Mouse (Mus musculus) MEL (cell line): Measurements from ENCODE around the gene Thap11. TPM values are rescaled to one million over a fixed set of nuclear protein-coding genes. Genes with fewer than 3 reads are reported as not detected.
A peak's percentile ranks its signal among the peaks of the same experiment; 100 is the strongest.

Experiments
- DNase-seq: peaks from one replicate; pipeline ENCODE4 v3.0.0; 2011; ENCODE audit warnings: low read depth, low spot score
- H3K27ac ChIP-seq: 2 replicates; pipeline ENCODE4 v1.5.1; 2012; ENCODE audit warnings: low read depth, mild to moderate bottlenecking, control low read depth, low read length, moderate library complexity; ENCODE audit not compliant: control insufficient read depth
- H3K27me3 ChIP-seq, 2 experiments: fragments of 150-350 bp in 1 of 2; sonication (generic) in 1 of 2; 2 replicates each; pipeline ENCODE4 v1.6.1; 2012; ENCODE audit warnings: low read length in 2 of 2, mild to moderate bottlenecking in 2 of 2, improper control_type of control experiment in 1 of 2, moderate library complexity in 1 of 2; ENCODE audit not compliant: insufficient read depth in 2 of 2, control insufficient read depth in 1 of 2
- H3K36me3 ChIP-seq, 2 experiments: 2 replicates each; pipeline ENCODE4 v1.6.1; 2012 to 2014; ENCODE audit warnings: low read length in 2 of 2, improper control_type of control experiment in 1 of 2, inconsistent platforms in 1 of 2, mild to moderate bottlenecking in 1 of 2; ENCODE audit not compliant: insufficient read depth in 2 of 2, control insufficient read depth in 1 of 2
- H3K4me1 ChIP-seq, 2 experiments: fragments of 150-350 bp in 1 of 2; sonication (generic) in 1 of 2; 2 replicates each; pipeline ENCODE4 v1.6.1; 2012; ENCODE audit warnings: low read length in 2 of 2, improper control_type of control experiment in 1 of 2, mild to moderate bottlenecking in 1 of 2; ENCODE audit not compliant: insufficient read depth in 2 of 2, control insufficient read depth in 1 of 2
- H3K4me3 ChIP-seq, 2 experiments: fragments of 150-350 bp in 1 of 2; sonication (generic) in 1 of 2; 2 replicates each; pipeline ENCODE4 v1.5.1; 2012; ENCODE audit warnings: low read depth in 2 of 2, low read length in 2 of 2, mild to moderate bottlenecking in 2 of 2, moderate library complexity in 2 of 2, control low read depth in 1 of 2, improper control_type of control experiment in 1 of 2; ENCODE audit not compliant: control insufficient read depth in 1 of 2, insufficient read depth in 1 of 2
- H3K79me2 ChIP-seq: 2 replicates; pipeline ENCODE4 v1.6.1; 2012; ENCODE audit warnings: mild to moderate bottlenecking, low read length, moderate library complexity; ENCODE audit not compliant: control insufficient read depth, poor library complexity, insufficient read depth
- H3K9ac ChIP-seq: 2 replicates; pipeline ENCODE4 v1.6.1; 2012; ENCODE audit warnings: low read depth, mild to moderate bottlenecking, control low read depth, low read length, moderate library complexity; ENCODE audit not compliant: control insufficient read depth, poor library complexity, severe bottlenecking
- H3K9me3 ChIP-seq: fragments of 150-350 bp; sonication (generic); replicated peaks from 2 replicates; pipeline ENCODE4 v1.6.1; 2012; ENCODE audit warnings: mild to moderate bottlenecking, low read length, improper control_type of control experiment, moderate library complexity; ENCODE audit not compliant: insufficient read depth
- E2F4 ChIP-seq: IDR thresholded peaks from 2 replicates; pipeline ENCODE4 v1.6.1; 2011; ENCODE audit warnings: low read depth, low read length, improper control_type of control experiment, borderline replicate concordance
- ELF1 ChIP-seq: IDR thresholded peaks from 2 replicates; pipeline ENCODE4 v1.6.1; 2014; ENCODE audit warnings: low read depth, mild to moderate bottlenecking, inconsistent platforms, low read length, improper control_type of control experiment, moderate library complexity
- EP300 ChIP-seq, 2 experiments: IDR thresholded peaks; 2 replicates each; pipeline ENCODE4 v1.6.1; 2011; ENCODE audit warnings: improper control_type of control experiment in 2 of 2, low read length in 2 of 2, low read depth in 1 of 2, mild to moderate bottlenecking in 1 of 2
- ETS1 ChIP-seq: IDR thresholded peaks from 2 replicates; pipeline ENCODE4 v1.6.1; 2012; ENCODE audit warnings: low read depth, mild to moderate bottlenecking, inconsistent platforms, low read length, improper control_type of control experiment, moderate library complexity
- HCFC1 ChIP-seq: IDR thresholded peaks from 2 replicates; pipeline ENCODE4 v1.6.1; 2012; ENCODE audit warnings: low read depth, mild to moderate bottlenecking, inconsistent platforms, low read length, improper control_type of control experiment, moderate library complexity
- JUND ChIP-seq: IDR thresholded peaks from 2 replicates; pipeline ENCODE4 v1.6.1; 2011; ENCODE audit warnings: low read depth, mild to moderate bottlenecking, improper control_type of control experiment, low read length
- MAFK ChIP-seq: IDR thresholded peaks from 2 replicates; pipeline ENCODE4 v1.6.1; 2011; ENCODE audit warnings: low read depth, mild to moderate bottlenecking, low read length, improper control_type of control experiment, borderline replicate concordance
- MAX ChIP-seq: IDR thresholded peaks from 2 replicates; pipeline ENCODE4 v1.6.1; 2011; ENCODE audit warnings: low read length, improper control_type of control experiment
- MEF2A ChIP-seq: IDR thresholded peaks from 2 replicates; pipeline ENCODE4 v1.6.1; 2014; ENCODE audit warnings: low read depth, mild to moderate bottlenecking, inconsistent platforms, low read length, improper control_type of control experiment; ENCODE audit not compliant: poor library complexity, insufficient replicate concordance, severe bottlenecking; ENCODE audit errors: extremely low read depth
- MXI1 ChIP-seq: IDR thresholded peaks from 2 replicates; pipeline ENCODE4 v1.6.1; 2011; ENCODE audit warnings: mild to moderate bottlenecking, low read depth, low read length, improper control_type of control experiment
- MYB ChIP-seq: IDR thresholded peaks from 2 replicates; pipeline ENCODE4 v1.6.1; 2011; ENCODE audit warnings: mild to moderate bottlenecking, low read depth, low read length, improper control_type of control experiment
- MYC ChIP-seq: IDR thresholded peaks from 2 replicates; pipeline ENCODE4 v1.6.1; 2011; ENCODE audit warnings: low read depth, mild to moderate bottlenecking, low read length, improper control_type of control experiment, moderate library complexity
- NELFE ChIP-seq: IDR thresholded peaks from 2 replicates; pipeline ENCODE4 v1.6.1; 2011; ENCODE audit warnings: low read depth, low read length, improper control_type of control experiment
- NRF1 ChIP-seq: IDR thresholded peaks from 2 replicates; pipeline ENCODE4 v1.6.1; 2014; ENCODE audit warnings: low read depth, mild to moderate bottlenecking, inconsistent platforms, low read length, improper control_type of control experiment, moderate library complexity; ENCODE audit not compliant: poor library complexity, insufficient read depth, severe bottlenecking
- POLR2A ChIP-seq, 2 experiments: IDR thresholded peaks; 2 replicates each; pipeline ENCODE4 v1.6.1; 2011 to 2012; ENCODE audit warnings: low read length in 2 of 2, mild to moderate bottlenecking in 2 of 2, control low read depth in 1 of 2, improper control_type of control experiment in 1 of 2, low read depth in 1 of 2, moderate library complexity in 1 of 2; ENCODE audit not compliant: control insufficient read depth in 1 of 2, insufficient read depth in 1 of 2, poor library complexity in 1 of 2
- POLR2AphosphoS2 ChIP-seq: IDR thresholded peaks from 2 replicates; pipeline ENCODE4 v1.6.1; 2011; ENCODE audit warnings: low read length, improper control_type of control experiment
- SIN3A ChIP-seq: IDR thresholded peaks from 2 replicates; pipeline ENCODE4 v1.6.1; 2012; ENCODE audit warnings: low read length, improper control_type of control experiment, inconsistent platforms
- SMC3 ChIP-seq: IDR thresholded peaks from 2 replicates; pipeline ENCODE4 v1.6.1; 2011; ENCODE audit warnings: low read depth, low read length, improper control_type of control experiment
- TAL1 ChIP-seq: IDR thresholded peaks from 2 replicates; pipeline ENCODE4 v1.6.1; 2012; ENCODE audit warnings: mild to moderate bottlenecking, inconsistent platforms, low read length, moderate library complexity, mixed read lengths
- TBP ChIP-seq: IDR thresholded peaks from 2 replicates; pipeline ENCODE4 v1.8.0; 2011; ENCODE audit warnings: low read depth, low read length, improper control_type of control experiment
- TCF12 ChIP-seq: IDR thresholded peaks from 2 replicates; pipeline ENCODE4 v1.6.1; 2014; ENCODE audit warnings: low read depth, mild to moderate bottlenecking, inconsistent platforms, low read length, improper control_type of control experiment, moderate library complexity
- UBTF ChIP-seq: IDR thresholded peaks from 2 replicates; pipeline ENCODE4 v1.6.1; 2012; ENCODE audit warnings: low read depth, mild to moderate bottlenecking, inconsistent platforms, low read length, improper control_type of control experiment, moderate library complexity, borderline replicate concordance; ENCODE audit not compliant: insufficient read depth
- USF1 ChIP-seq: IDR thresholded peaks from 2 replicates; pipeline ENCODE4 v1.6.1; 2014; ENCODE audit warnings: low read depth, mild to moderate bottlenecking, inconsistent platforms, low read length, improper control_type of control experiment, moderate library complexity
- USF2 ChIP-seq, 2 experiments: IDR thresholded peaks; 2 replicates each; pipeline ENCODE4 v1.6.1; 2011 to 2012; ENCODE audit warnings: improper control_type of control experiment in 2 of 2, low read length in 2 of 2, borderline replicate concordance in 1 of 2, inconsistent platforms in 1 of 2, low read depth in 1 of 2, mild to moderate bottlenecking in 1 of 2; ENCODE audit not compliant: insufficient read depth in 1 of 2
- ZC3H11A ChIP-seq: IDR thresholded peaks from 2 replicates; pipeline ENCODE4 v1.6.1; 2012; ENCODE audit warnings: low read depth, mild to moderate bottlenecking, inconsistent platforms, low read length, improper control_type of control experiment
- ZMIZ1 ChIP-seq: IDR thresholded peaks from 2 replicates; pipeline ENCODE4 v1.6.1; 2012; ENCODE audit warnings: low read depth, mild to moderate bottlenecking, inconsistent platforms, low read length, improper control_type of control experiment, moderate library complexity
- polyA plus RNA-seq, 2 experiments: library from polyadenylated mRNA; stranded (reverse) in 1 of 2; unstranded in 1 of 2; fragments of >175 nt in 1 of 2; fragments of >200 nt in 1 of 2; gene quantifications; 2 replicates each; pipeline versions ENCODE4 v1.2.1 to v1.2.4; 2012; ENCODE audit warnings: low replicate concordance in 2 of 2, low read depth in 1 of 2; ENCODE audit not compliant: insufficient read length in 2 of 2, insufficient read depth in 1 of 2, missing spikeins in 1 of 2
- total RNA-seq: library from RNA; depleted of rRNA; stranded (reverse); fragments of 300-350 nt; gene quantifications from 2 replicates; pipeline ENCODE4 v1.2.3, GENCODE M21; 2012

Thap11 gene
- total and polyA plus RNA-seq, 3 experiments, result 48.8 to 51.4 TPM; not detected in 1

- TF ChIP-seq ELF1 (peak; percentile 87), JUND (no peak), TCF12 (peak; percentile 86), MAX (peak; percentile 45; the same call in 1 of the 2 replicates), ZC3H11A (peak; percentile 5; the same call in 1 of the 2 replicates), TAL1 (no peak), USF1 (peak; percentile 38; the same call in 1 of the 2 replicates), NELFE (peak; percentile 98), ZMIZ1 (peak; percentile 77), USF2 (IDR thresholded peaks at IDR 0.05; ENCODE audit: borderline replicate concordance in 1 of 2, insufficient read depth in 1 of 2, low read depth in 1 of 2, low read length in 2 of 2) (no peak), MXI1 (peak; percentile 89), SIN3A (peak; percentile 95), POLR2AphosphoS2 (peak; percentile 97), MYC (peak; percentile 71; the same call in 1 of the 2 replicates), E2F4 (peak; percentile 60; the same call in 1 of the 2 replicates), MAFK (no peak), ETS1 (peak; percentile 51; the same call in 1 of the 2 replicates), POLR2A (IDR thresholded peaks at IDR 0.05; ENCODE audit: control insufficient read depth in 1 of 2, insufficient read depth in 1 of 2, low read depth in 1 of 2, low read length in 2 of 2, poor library complexity in 1 of 2) (peak; percentile 96 to 97), HCFC1 (peak; percentile 95), NRF1 (peak; percentile 36; the same call in 1 of the 2 replicates), TBP (peak; percentile 87), EP300 (IDR thresholded peaks at IDR 0.05; ENCODE audit: low read depth in 1 of 2, low read length in 2 of 2) (peak in 1 of 2 experiments; percentile 68; a peak in 2 of 4 replicates), MEF2A (no peak), MYB (peak; percentile 91), UBTF (no peak), SMC3 (peak; percentile 26; the same call in 1 of the 2 replicates)
- H3K27me3 ChIP-seq, result no peaks in the 10 kb centered on the region
- peak; percentile 94 for DNase-seq
- peak within 1 kb of the TSS; percentile 90 for H3K9ac ChIP-seq
- peaks cover 0 to 4% of the 10 kb centered on the region in 2 experiments; a peak in 1 of 4 replicates for H3K4me1 ChIP-seq
- no peaks in the 10 kb centered on the region for H3K9me3 ChIP-seq
- peaks cover 5 to 10% of the 10 kb centered on the region in 2 experiments for H3K36me3 ChIP-seq
- peaks cover 25% of the 10 kb centered on the region for H3K79me2 ChIP-seq
- H3K27ac ChIP-seq, result peak within 1 kb of the TSS; percentile 70
- H3K4me3 ChIP-seq, result peak within 1 kb of the TSS; percentile 86 to 98
Observed at GRCm38 (mm10) chr8:105880754-105881520, 26.0 kb downstream of the Thap11 start, which contains the start of gene Edc4. TSS of gene Edc4 (plus strand) at chr8:105880881.
